Mouse (Mus musculus): Measurements from ENCODE around the gene Pkd1l2. TPM values are rescaled to one million over a fixed set of nuclear protein-coding genes. Genes with fewer than 3 reads are reported as not detected.

Pkd1l2 gene
- polyA plus RNA-seq, 1 experiment from 2014 or later = not detected

GRCm38 (mm10) chr8:116969531-116969930, 112.7 kb downstream of the Pkd1l2 start:
- WGBS = 83% methylated on average over 6 of the region's 6 CpGs
- Histone ChIP-seq H3K9me3 (ENCODE audit: control insufficient read depth, low read length) (no peaks in the 10 kb centered on the region), H3K4me2 (ENCODE audit: low read length) (no peak overlapping the region), H3K4me1 (replicated peaks; ENCODE audit: control insufficient read depth, insufficient read depth, low read length) (no peaks in the 10 kb centered on the region), H3K27ac (ENCODE audit: low read length) (no peak overlapping the region), H3K27me3 (replicated peaks; ENCODE audit: control insufficient read depth, insufficient read depth, low read length) (no peaks in the 10 kb centered on the region), H3K9ac (replicated peaks; ENCODE audit: low read depth, low read length) (no peak overlapping the region), H3K36me3 (ENCODE audit: control insufficient read depth, insufficient read depth) (no peaks in the 10 kb centered on the region), H3K4me3 (replicated peaks; ENCODE audit: low read length) (no peak overlapping the region)
- ATAC-seq = no peak

- H3K4me2 ChIP-seq (ENCODE audit: low read length) = no peak overlapping the region
- 93% methylated on average over 9 of the region's 9 CpGs for WGBS
- peaks cover 6% of the 10 kb centered on the region; the same call in 1 of the 2 replicates for H3K36me3 ChIP-seq (ENCODE audit: control insufficient read depth, insufficient read depth)
- no peaks in the 10 kb centered on the region for H3K9me3 ChIP-seq (ENCODE audit: control insufficient read depth, low read length)
- no peaks in the 10 kb centered on the region for H3K27me3 ChIP-seq (replicated peaks; ENCODE audit: control insufficient read depth, insufficient read depth, low read length)
- no peak overlapping the region for H3K27ac ChIP-seq (ENCODE audit: low read length)
- no peak for ATAC-seq
- H3K9ac ChIP-seq (replicated peaks; ENCODE audit: low read depth, low read length) = no peak overlapping the region
- H3K4me3 ChIP-seq (replicated peaks; ENCODE audit: low read length) = no peak overlapping the region
- H3K4me1 ChIP-seq (replicated peaks; ENCODE audit: control insufficient read depth, insufficient read depth, low read length) = no peaks in the 10 kb centered on the region
Measured at GRCm38 (mm10) chr8:116954415-116954814, 127.8 kb downstream of the Pkd1l2 start.

DNA sequence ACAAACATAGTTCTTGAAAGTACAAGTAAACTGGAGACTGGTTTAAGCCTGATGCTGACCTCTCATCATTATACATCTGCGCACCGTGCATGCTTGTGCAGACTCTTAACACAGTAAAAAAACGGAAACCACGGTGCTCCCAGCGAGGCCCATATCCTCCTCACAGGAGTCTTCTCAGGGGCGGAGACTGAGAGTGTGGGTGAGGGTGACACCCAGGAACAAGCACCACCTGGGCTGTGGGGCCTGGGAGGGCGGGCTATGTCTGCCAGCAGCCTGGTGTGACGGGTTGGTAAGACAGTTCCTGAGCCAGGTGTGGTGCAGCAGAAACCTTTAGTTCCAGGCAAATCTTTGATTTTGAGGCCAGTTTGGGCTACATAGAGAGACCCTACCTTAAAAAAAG, 129.8 kb downstream of the Pkd1l2 start:
- Histone ChIP-seq H3K9ac (replicated peaks; ENCODE audit: low read depth, low read length) (no peak overlapping the region), H3K4me2 (ENCODE audit: low read length) (no peak overlapping the region), H3K36me3 (ENCODE audit: control insufficient read depth, insufficient read depth) (no peaks in the 10 kb centered on the region; the same call in 1 of the 2 replicates), H3K9me3 (ENCODE audit: control insufficient read depth, low read length) (no peaks in the 10 kb centered on the region), H3K4me3 (replicated peaks; ENCODE audit: low read length) (no peak overlapping the region), H3K4me1 (replicated peaks; ENCODE audit: control insufficient read depth, insufficient read depth, low read length) (no peaks in the 10 kb centered on the region), H3K27me3 (replicated peaks; ENCODE audit: control insufficient read depth, insufficient read depth, low read length) (no peaks in the 10 kb centered on the region), H3K27ac (ENCODE audit: low read length) (no peak overlapping the region)
- WGBS = 91% methylated on average over 8 of the region's 8 CpGs
- ATAC-seq = no peak

- Histone ChIP-seq H3K4me1 (replicated peaks; ENCODE audit: control insufficient read depth, insufficient read depth, low read length) (no peaks in the 10 kb centered on the region), H3K27me3 (replicated peaks; ENCODE audit: control insufficient read depth, insufficient read depth, low read length) (no peaks in the 10 kb centered on the region), H3K4me3 (replicated peaks; ENCODE audit: low read length) (no peak overlapping the region), H3K9ac (replicated peaks; ENCODE audit: low read depth, low read length) (no peak overlapping the region), H3K36me3 (ENCODE audit: control insufficient read depth, insufficient read depth) (no peaks in the 10 kb centered on the region; the same call in 1 of the 2 replicates), H3K9me3 (ENCODE audit: control insufficient read depth, low read length) (no peaks in the 10 kb centered on the region), H3K27ac (ENCODE audit: low read length) (no peak overlapping the region), H3K4me2 (ENCODE audit: low read length) (no peak overlapping the region)
- 96% methylated on average over 2 of the region's 2 CpGs for WGBS
- ATAC-seq = no peak
Measured at GRCm38 (mm10) chr8:116951778-116952177, 130.5 kb downstream of the Pkd1l2 start.

- H3K4me3 ChIP-seq (replicated peaks; ENCODE audit: low read length) = no peak overlapping the region
- 53% methylated on average over 5 of the region's 5 CpGs for WGBS
- no peak overlapping the region for H3K27ac ChIP-seq (ENCODE audit: low read length)
- no peaks in the 10 kb centered on the region for H3K9me3 ChIP-seq (ENCODE audit: control insufficient read depth, low read length)
- H3K9ac ChIP-seq (replicated peaks; ENCODE audit: low read depth, low read length) = no peak overlapping the region
- no peaks in the 10 kb centered on the region for H3K27me3 ChIP-seq (replicated peaks; ENCODE audit: control insufficient read depth, insufficient read depth, low read length)
- H3K4me2 ChIP-seq (ENCODE audit: low read length) = no peak overlapping the region
- no peak for ATAC-seq
- H3K4me1 ChIP-seq (replicated peaks; ENCODE audit: control insufficient read depth, insufficient read depth, low read length) = no peaks in the 10 kb centered on the region
- H3K36me3 ChIP-seq (ENCODE audit: control insufficient read depth, insufficient read depth) = no peaks in the 10 kb centered on the region; the same call in 1 of the 2 replicates
Measured at GRCm38 (mm10) chr8:116951369-116951768, 130.9 kb downstream of the Pkd1l2 start.

- no peak overlapping the region for H3K4me2 ChIP-seq (ENCODE audit: low read length)
- H3K4me1 ChIP-seq (replicated peaks; ENCODE audit: control insufficient read depth, insufficient read depth, low read length) = peaks cover 13% of the 10 kb centered on the region
- no peak for ATAC-seq
- H3K9me3 ChIP-seq (ENCODE audit: control insufficient read depth, low read length) = no peaks in the 10 kb centered on the region
- 91% methylated on average over 7 of the region's 7 CpGs for whole genome bisulfite sequencing
- H3K27ac ChIP-seq (ENCODE audit: low read length) = no peak overlapping the region
- no peak overlapping the region for H3K9ac ChIP-seq (replicated peaks; ENCODE audit: low read depth, low read length)
- H3K36me3 ChIP-seq (ENCODE audit: control insufficient read depth, insufficient read depth) = no peaks in the 10 kb centered on the region
- no peaks in the 10 kb centered on the region for H3K27me3 ChIP-seq (replicated peaks; ENCODE audit: control insufficient read depth, insufficient read depth, low read length)
- H3K4me3 ChIP-seq (replicated peaks; ENCODE audit: low read length) = no peak overlapping the region
Measured at GRCm38 (mm10) chr8:116947589-116947988, 134.7 kb downstream of the Pkd1l2 start.

DNA sequence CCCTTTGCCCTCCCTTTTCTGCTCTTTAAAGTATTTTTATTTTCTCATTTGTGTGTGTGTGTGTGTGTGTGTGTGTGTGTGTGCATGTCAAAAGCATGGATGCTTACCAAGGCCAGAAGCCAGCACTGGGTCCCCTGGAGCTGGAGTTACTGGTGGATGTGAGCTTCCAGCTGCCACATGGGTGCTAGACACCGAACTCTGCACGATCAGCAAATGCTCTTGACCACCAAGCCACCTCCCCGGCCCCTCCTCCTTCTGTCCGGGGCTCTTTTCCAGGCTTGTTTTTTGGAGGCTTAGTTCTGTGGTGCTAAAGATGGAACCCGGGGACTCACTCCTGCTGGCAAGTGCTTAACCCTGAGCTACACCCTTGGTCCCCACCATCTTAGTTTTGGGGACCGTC, 135.4 kb downstream of the Pkd1l2 start:
- Histone ChIP-seq H3K4me3 (replicated peaks; ENCODE audit: low read length) (no peak overlapping the region), H3K27ac (ENCODE audit: low read length) (no peak overlapping the region), H3K27me3 (replicated peaks; ENCODE audit: control insufficient read depth, insufficient read depth, low read length) (no peaks in the 10 kb centered on the region), H3K4me1 (replicated peaks; ENCODE audit: control insufficient read depth, insufficient read depth, low read length) (peaks cover 13% of the 10 kb centered on the region), H3K9ac (replicated peaks; ENCODE audit: low read depth, low read length) (no peak overlapping the region), H3K4me2 (ENCODE audit: low read length) (no peak overlapping the region), H3K9me3 (ENCODE audit: control insufficient read depth, low read length) (no peaks in the 10 kb centered on the region), H3K36me3 (ENCODE audit: control insufficient read depth, insufficient read depth) (no peaks in the 10 kb centered on the region)
- WGBS = 95% methylated on average over 6 of the region's 6 CpGs
- ATAC-seq = no peak

DNA sequence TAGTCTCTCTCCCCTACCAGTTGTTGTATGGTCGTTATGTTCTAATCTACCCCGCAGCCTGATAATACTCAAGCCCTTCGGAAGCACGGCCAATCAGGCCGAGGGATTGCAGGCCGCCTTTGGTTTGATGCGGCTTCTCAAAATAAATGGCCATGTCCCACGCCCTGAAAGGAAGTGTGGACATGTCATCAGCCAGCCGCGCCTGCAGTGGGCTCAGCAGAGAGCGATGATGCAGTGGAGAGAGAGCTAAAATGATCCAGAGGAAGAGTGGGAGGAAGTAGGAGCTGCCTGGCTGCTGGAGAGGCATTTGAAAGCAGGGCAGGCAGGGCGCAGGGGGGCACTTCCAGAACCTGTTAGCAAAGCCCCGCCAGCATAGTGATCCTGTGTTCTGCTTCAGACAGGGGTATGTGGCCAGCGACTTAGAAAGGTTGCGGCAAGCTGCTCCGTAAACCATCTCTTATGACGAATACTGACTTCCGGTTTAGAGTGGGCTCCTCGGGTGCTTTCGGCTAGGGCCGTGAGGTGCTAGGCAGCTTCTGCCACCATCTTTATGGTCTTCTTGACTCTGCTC, 135.9 kb downstream of the Pkd1l2 start:
- Histone ChIP-seq H3K4me3 (replicated peaks; ENCODE audit: low read length) (no peak overlapping the region), H3K9ac (replicated peaks; ENCODE audit: low read depth, low read length) (no peak overlapping the region)

More for the DNA sequence above, 135.9 kb downstream of the Pkd1l2 start:
- no peak overlapping the region for H3K4me2 ChIP-seq (ENCODE audit: low read length)
- H3K27me3 ChIP-seq (replicated peaks; ENCODE audit: control insufficient read depth, insufficient read depth, low read length) = no peaks in the 10 kb centered on the region
- no peak overlapping the region for H3K27ac ChIP-seq (ENCODE audit: low read length)
- peaks cover 13% of the 10 kb centered on the region for H3K4me1 ChIP-seq (replicated peaks; ENCODE audit: control insufficient read depth, insufficient read depth, low read length)
- no peaks in the 10 kb centered on the region for H3K36me3 ChIP-seq (ENCODE audit: control insufficient read depth, insufficient read depth)
- WGBS = 82% methylated on average over 21 of the region's 21 CpGs
- no peaks in the 10 kb centered on the region for H3K9me3 ChIP-seq (ENCODE audit: control insufficient read depth, low read length)
- ATAC-seq = no peak

Measured in forebrain, embryonic 16.5 days (tissue).